Mouse (Mus musculus) brain, embryonic 14.5 days (tissue): ENCODE results near the gene Gtf3c2.

Experiments used
- CTCF ChIP-seq: fragments of 200-500 bp; IDR thresholded peaks from 2 replicates; pipeline ENCODE4 v1.5.1; 2012; ENCODE audit warnings: inconsistent platforms, mild to moderate bottlenecking, moderate library complexity, borderline replicate concordance; ENCODE audit not compliant: insufficient read depth, insufficient read length; ENCODE audit errors: extremely low read depth
- POLR2A ChIP-seq: fragments of 200-500 bp; IDR thresholded peaks from 2 replicates; pipeline ENCODE4 v1.6.1; 2012; ENCODE audit warnings: mild to moderate bottlenecking, inconsistent platforms, borderline replicate concordance; ENCODE audit not compliant: poor library complexity, insufficient read depth, insufficient read length, severe bottlenecking; ENCODE audit errors: extremely low read depth

GRCm38 (mm10) chr5:31199321-31199892 lies 19.5 kb upstream of the Gtf3c2 start:
- TF ChIP-seq POLR2A (no peak), CTCF (no peak)
